10 mouse cellular contexts compared by ENCODE assay signal in the genomic region with DNA sequence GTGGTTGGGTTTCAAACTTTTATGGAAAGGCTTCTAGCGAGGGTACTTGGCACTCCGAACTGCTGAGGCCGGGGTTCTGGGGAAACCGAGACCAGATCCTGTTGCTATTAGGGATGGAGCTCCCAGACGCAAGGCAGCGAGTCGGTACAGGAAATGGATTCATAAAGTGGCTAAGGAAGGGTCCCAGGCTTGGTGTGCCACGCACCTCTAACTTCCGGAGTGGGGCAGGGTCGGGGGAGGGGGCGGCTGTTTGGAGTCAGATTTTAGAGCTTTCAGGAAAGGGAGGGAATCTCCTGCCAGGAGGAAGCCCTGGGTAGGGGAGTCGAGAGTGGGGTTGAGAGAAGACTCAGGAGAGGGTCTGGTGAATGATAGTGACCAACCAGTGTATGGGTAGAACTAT. TPM values are rescaled to one million over a fixed set of nuclear protein-coding genes. Genes with fewer than 3 reads are reported as not detected.
A peak's percentile ranks its signal among the peaks of the same experiment; 100 is the strongest.
DNase-seq lines count a peak whose midpoint lies in the region; ATAC-seq lines count a peak whose summit lies in the region.
"Had no signal": no experiment of that assay in that cellular context is flagged by ENCODE, and none has a peak within 500 bp of the region (broad histone marks: within the 10 kb centered on the region; RNA-seq: fewer than 3 reads in every experiment).

No protein-coding gene starts in this region.

- H3K4me2 ChIP-seq in heart, embryonic 13.5 days, result peak overlapping the region; percentile 97
- H3K4me2 ChIP-seq in neural tube, embryonic 11.5 days (ENCODE audit: low read depth), result peak overlapping the region; percentile 79

- peak overlapping the region; percentile 89 for H3K9ac ChIP-seq in heart, embryonic 13.5 days
- H3K9ac ChIP-seq in neural tube, embryonic 11.5 days (ENCODE audit: low read length), result peak overlapping the region; percentile 75

- H3K4me1 ChIP-seq in heart, embryonic 13.5 days, result peaks cover 37% of the 10 kb centered on the region
- no peaks in the 10 kb centered on the region for H3K4me1 ChIP-seq in brown adipose tissue, adult 24 weeks (ENCODE audit: control insufficient read depth, insufficient read depth, insufficient read length, low read length)
- peaks cover 23% of the 10 kb centered on the region for H3K4me1 ChIP-seq in neural tube, embryonic 11.5 days (ENCODE audit: control insufficient read depth, insufficient read depth, low read length)

- H3K27me3 ChIP-seq in heart, embryonic 13.5 days (replicated peaks), result no peaks in the 10 kb centered on the region
- no peaks in the 10 kb centered on the region for H3K27me3 ChIP-seq in neural tube, embryonic 11.5 days (ENCODE audit: control insufficient read depth, insufficient read depth, low read length)
- H3K27me3 ChIP-seq: Patski had no signal

- no peaks in the 10 kb centered on the region for H3K9me3 ChIP-seq in heart, embryonic 13.5 days
- no peaks in the 10 kb centered on the region for H3K9me3 ChIP-seq in neural tube, embryonic 11.5 days (ENCODE audit: control insufficient read depth, low read length)

- H3K4me3 ChIP-seq in heart, embryonic 13.5 days, result peak overlapping the region; percentile 91
- peak overlapping the region; percentile 81 for H3K4me3 ChIP-seq in brown adipose tissue, adult 24 weeks (ENCODE audit: insufficient read depth, low read depth, low read length)
- H3K4me3 ChIP-seq in neural tube, embryonic 11.5 days (ENCODE audit: low read depth, low read length), result peak overlapping the region; percentile 76

- WGBS in heart, embryonic 13.5 days, result under 1% methylated on average over 12 of the region's 12 CpGs
- 0% methylated on average over 12 of the region's 12 CpGs for WGBS in neural tube, embryonic 11.5 days

- DNase-seq in heart, postnatal 4 days, result no peak
- DNase-seq in induced T-regulatory cell, adult 2 months (ENCODE audit: low read depth), result peak; percentile 49
- DNase-seq in neural tube, embryonic 11.5 days (ENCODE audit: low spot score), result peak; percentile 25
- DNase-seq in frontal cortex, postnatal 14 days (ENCODE audit: low spot score in 2 of 2), result no peak
- no peak for DNase-seq in cerebellum, adult 18-20 months
- DNase-seq in adrenal gland, postnatal 14 days, result no peak

- peak overlapping the region; percentile 81 for H3K27ac ChIP-seq in heart, embryonic 13.5 days (replicated peaks)
- no peak overlapping the region for H3K27ac ChIP-seq in brown adipose tissue, adult 24 weeks (replicated peaks; ENCODE audit: low read depth, low read length)
- no peak overlapping the region for H3K27ac ChIP-seq in neural tube, embryonic 11.5 days (ENCODE audit: low read depth, low read length)

- peaks cover 41% of the 10 kb centered on the region for H3K36me3 ChIP-seq in heart, embryonic 13.5 days
- peaks cover 12% of the 10 kb centered on the region; the same call in 1 of the 2 replicates for H3K36me3 ChIP-seq in neural tube, embryonic 11.5 days (ENCODE audit: control insufficient read depth, insufficient read depth, low read length)

- no peak for ATAC-seq in heart, embryonic 13.5 days (ENCODE audit: extremely low read depth, insufficient number of reproducible peaks, low FRiP score, low TSS enrichment)
- ATAC-seq in neural tube, embryonic 11.5 days (ENCODE audit: insufficient read depth, low FRiP score, low TSS enrichment), result no peak

RNA-seq across cellular contexts. Expression of gene Plk1, which starts 0.8 kb away (rescaled TPM):
- 93.1 and 93.9 TPM in 2 replicates for polyA plus RNA-seq in heart, embryonic 13.5 days (2015; fragmentation: Nextera tagmentation; extraction: Ambion mirVana)
- total RNA-seq in heart, postnatal 4 days (2021), result 10 to 100 TPM; 36.0 to 42.6 TPM
- not detected in 2 replicates for polyA plus RNA-seq in brown adipose tissue, adult 24 weeks (2012; ENCODE audit: insufficient read depth, insufficient read length, missing spikeins)
- polyA plus RNA-seq in neural tube, embryonic 11.5 days (2014; fragmentation: Nextera tagmentation; extraction: Ambion mirVana), result 125 and 127 TPM in 2 replicates
- total RNA-seq in adrenal gland, postnatal 14 days (2021), result 13.3 and 15.2 TPM in 2 replicates

RNA-seq across cellular contexts. Expression of gene Ern2, which starts 26.0 kb away (rescaled TPM):
- polyA plus RNA-seq in heart, embryonic 13.5 days (2015; fragmentation: Nextera tagmentation; extraction: Ambion mirVana), result 0.06 TPM in 1 of 2 replicates, not detected in the other
- total RNA-seq in heart, postnatal 4 days (2021), result not detected
- not detected in 2 replicates for polyA plus RNA-seq in brown adipose tissue, adult 24 weeks (2012; ENCODE audit: insufficient read depth, insufficient read length, missing spikeins)
- polyA plus RNA-seq in neural tube, embryonic 11.5 days (2014; fragmentation: Nextera tagmentation; extraction: Ambion mirVana), result 0.08 TPM in 1 of 2 replicates, not detected in the other
- total RNA-seq in adrenal gland, postnatal 14 days (2021), result not detected in 2 replicates
- total RNA-seq: neutrophil, adult 5-6 weeks had no signal
- polyA plus RNA-seq: Patski had no signal

RNA-seq across cellular contexts. Expression of gene Dctn5, which starts 27.2 kb away (rescaled TPM):
- polyA plus RNA-seq in heart, embryonic 13.5 days (2015; fragmentation: Nextera tagmentation; extraction: Ambion mirVana), result 70.6 and 76.4 TPM in 2 replicates
- 10 to 100 TPM; 35.1 to 36.2 TPM for total RNA-seq in heart, postnatal 4 days (2021)
- polyA plus RNA-seq in brown adipose tissue, adult 24 weeks (2012; ENCODE audit: insufficient read depth, insufficient read length, missing spikeins), result 55.1 and 57.1 TPM in 2 replicates
- polyA plus RNA-seq in neural tube, embryonic 11.5 days (2014; fragmentation: Nextera tagmentation; extraction: Ambion mirVana), result 146 and 153 TPM in 2 replicates
- total RNA-seq in adrenal gland, postnatal 14 days (2021), result 54.0 and 62.1 TPM in 2 replicates

RNA-seq across cellular contexts. Expression of gene Palb2, which starts 27.3 kb away (rescaled TPM):
- 9.5 and 10.0 TPM in 2 replicates for polyA plus RNA-seq in heart, embryonic 13.5 days (2015; fragmentation: Nextera tagmentation; extraction: Ambion mirVana)
- total RNA-seq in heart, postnatal 4 days (2021), result 1 to 10 TPM; 4.0 to 4.2 TPM
- polyA plus RNA-seq in brown adipose tissue, adult 24 weeks (2012; ENCODE audit: insufficient read depth, insufficient read length, missing spikeins), result 0.52 TPM in 1 of 2 replicates, not detected in the other
- polyA plus RNA-seq in neural tube, embryonic 11.5 days (2014; fragmentation: Nextera tagmentation; extraction: Ambion mirVana), result 17.0 and 20.5 TPM in 2 replicates
- 2.7 and 2.9 TPM in 2 replicates for total RNA-seq in adrenal gland, postnatal 14 days (2021)

RNA-seq across cellular contexts. Expression of gene Ndufab1, which starts 58.4 kb away (rescaled TPM):
- polyA plus RNA-seq in heart, embryonic 13.5 days (2015; fragmentation: Nextera tagmentation; extraction: Ambion mirVana), result 1,343 and 1,477 TPM in 2 replicates
- 1,000 to 10,000 TPM; 1,113 to 1,195 TPM for total RNA-seq in heart, postnatal 4 days (2021)
- 1,818 and 1,889 TPM in 2 replicates for polyA plus RNA-seq in brown adipose tissue, adult 24 weeks (2012; ENCODE audit: insufficient read depth, insufficient read length, missing spikeins)
- 659 and 695 TPM in 2 replicates for polyA plus RNA-seq in neural tube, embryonic 11.5 days (2014; fragmentation: Nextera tagmentation; extraction: Ambion mirVana)
- 908 and 937 TPM in 2 replicates for total RNA-seq in adrenal gland, postnatal 14 days (2021)

Comparison
In these comparisons a context has a peak if more than half of its experiments do, and no peak if none do; other contexts are left out.
1. DNase-seq: peak in induced T-regulatory cell, adult 2 months (single experiment) and neural tube, embryonic 11.5 days (single experiment); none in heart, postnatal 4 days (single experiment), frontal cortex, postnatal 14 days (0 of 2), cerebellum, adult 18-20 months (0 of 2) and adrenal gland, postnatal 14 days (single experiment).
2. RNA of gene Plk1, which starts 0.8 kb away (polyA plus RNA-seq): 125 to 127 TPM in neural tube, embryonic 11.5 days and 93.1 to 93.9 TPM in heart, embryonic 13.5 days; not detected in brown adipose tissue, adult 24 weeks; every median in the first group is over 10 times any median in the second.
3. Peak in every context shown above with its lines, with median percentiles within 50 percentile points of each other: H3K4me3 ChIP-seq.